Mouse (Mus musculus) liver, adult 2 months (tissue): ENCODE measurements around the gene Tmcc2.
"Not testable (repeated sequence)": the region's sequence is repeated elsewhere in the genome, so short reads cannot be mapped to it uniquely, and the experiment has no call there.

Experiments used
- CTCF ChIP-seq: fragments of 200-500 bp; IDR thresholded peaks from 2 replicates; pipeline ENCODE4 v1.5.1; 2011; ENCODE audit warnings: low read depth, low read length, control low read depth
- POLR2A ChIP-seq: fragments of 200-500 bp; IDR thresholded peaks from 2 replicates; pipeline ENCODE4 v1.6.1; 2011; ENCODE audit warnings: low read length, control low read depth; ENCODE audit not compliant: insufficient read depth; ENCODE audit errors: extremely low read depth

- TF ChIP-seq POLR2A, CTCF: not testable (repeated sequence)
Observed at GRCm38 (mm10) chr1:132349601-132350000, 41.5 kb downstream of the Tmcc2 start.
